Mouse (Mus musculus) brain, embryonic 14.5 days (tissue): ENCODE measurements at regions not wholly inside any gene's neighbourhood (a gene's known extent, or its start where the extent isn't known, plus 50 kb on each side); places are given as distances from the start of the nearest gene placed in this dataset.

Source experiments
- DNase-seq: peaks from one replicate; pipeline ENCODE4 v3.0.0-alpha.2; 2011; ENCODE audit warnings: low read depth
- CTCF ChIP-seq: fragments of 200-500 bp; IDR thresholded peaks from 2 replicates; pipeline ENCODE4 v1.5.1; 2012; ENCODE audit warnings: inconsistent platforms, mild to moderate bottlenecking, moderate library complexity, borderline replicate concordance; ENCODE audit not compliant: insufficient read depth, insufficient read length; ENCODE audit errors: extremely low read depth
- POLR2A ChIP-seq: fragments of 200-500 bp; IDR thresholded peaks from 2 replicates; pipeline ENCODE4 v1.6.1; 2012; ENCODE audit warnings: mild to moderate bottlenecking, inconsistent platforms, borderline replicate concordance; ENCODE audit not compliant: poor library complexity, insufficient read depth, insufficient read length, severe bottlenecking; ENCODE audit errors: extremely low read depth

DNA sequence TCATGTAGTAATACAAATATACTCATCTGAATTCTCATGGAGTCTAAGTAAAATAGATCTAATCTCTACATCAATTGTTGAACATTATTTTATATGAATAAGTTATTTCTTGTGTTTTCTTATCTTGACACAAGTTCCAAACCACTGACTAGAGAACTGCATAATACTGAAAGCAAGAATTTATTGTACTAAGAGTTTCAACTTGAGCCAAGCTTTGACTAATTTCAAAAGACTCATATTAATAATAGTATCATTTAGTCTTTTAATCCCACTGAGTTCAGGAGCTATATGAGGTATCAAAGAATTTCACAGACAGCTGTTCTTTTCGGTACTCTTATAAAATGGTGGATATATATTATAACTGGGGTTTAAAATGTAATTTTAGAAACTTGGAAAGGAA is 103.3 kb upstream of the Tbl1xr1 start:
- TF ChIP-seq CTCF (no peak), POLR2A (no peak)

DNA sequence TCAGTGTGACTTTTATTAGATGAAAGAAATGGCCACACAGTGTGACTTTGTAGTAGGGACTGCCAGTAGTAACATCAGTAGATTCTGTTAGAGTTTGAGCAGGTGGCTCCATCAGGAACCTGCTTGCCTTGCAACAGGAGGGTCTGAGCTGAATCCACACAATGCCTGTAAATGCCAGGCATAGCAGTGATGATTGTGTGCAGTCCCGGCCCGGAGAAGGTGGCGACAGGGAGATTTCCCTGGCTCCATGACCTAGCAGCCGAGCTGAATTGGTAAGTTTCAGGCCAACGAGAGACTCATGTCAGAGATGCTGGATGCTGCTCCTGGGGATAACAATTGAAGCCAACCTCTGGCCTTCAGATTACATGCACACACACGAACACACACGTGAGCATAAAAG is 102.8 kb upstream of the Tbl1xr1 start:
- no peak for DNase-seq
- TF ChIP-seq POLR2A (no peak), CTCF (no peak)

More for the DNA sequence above, 103.3 kb upstream of the Tbl1xr1 start:
- no peak for DNase-seq

DNA sequence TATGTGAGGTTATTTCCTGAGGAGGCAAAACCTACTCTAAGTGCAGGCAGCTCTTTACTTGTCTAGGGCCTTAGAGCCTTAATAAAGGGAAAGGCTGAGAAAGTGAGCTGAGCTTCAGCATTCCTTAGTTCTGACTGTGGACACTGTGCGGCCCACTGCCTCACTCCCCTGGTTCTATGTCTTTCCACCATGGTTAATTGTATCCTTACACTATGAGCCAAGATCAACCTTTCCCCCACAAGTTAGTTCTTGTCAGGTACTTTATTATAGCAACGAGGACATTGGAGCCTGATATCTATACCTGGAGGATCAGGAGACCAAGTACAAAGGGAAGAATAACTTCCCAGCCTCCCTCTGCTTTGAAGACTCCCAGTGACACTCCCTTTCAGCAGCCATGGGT is 101.7 kb upstream of the Tbl1xr1 start:
- no peak for DNase-seq
- TF ChIP-seq POLR2A (no peak), CTCF (no peak)

DNA sequence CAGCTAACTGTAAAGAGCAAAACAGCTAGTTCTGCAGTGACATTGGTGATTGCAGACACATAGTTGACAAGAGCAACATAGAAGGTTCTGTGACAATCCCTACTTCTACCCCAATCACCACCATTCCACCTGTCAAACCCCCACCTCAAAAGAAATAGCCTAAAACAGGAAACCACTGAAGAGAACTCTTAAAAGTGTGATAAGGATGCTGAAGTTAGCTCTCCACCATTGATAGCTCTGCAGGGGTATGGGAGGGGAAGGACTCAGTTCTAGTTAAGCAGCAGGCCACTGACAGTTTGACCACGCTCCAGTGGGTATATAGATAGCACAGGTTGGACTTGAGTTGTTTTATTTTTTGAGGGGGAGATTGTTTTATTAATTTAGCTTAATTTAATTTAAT is 98.7 kb upstream of the Tbl1xr1 start:
- TF ChIP-seq POLR2A (no peak), CTCF (no peak)
- DNase-seq, result no peak

DNA sequence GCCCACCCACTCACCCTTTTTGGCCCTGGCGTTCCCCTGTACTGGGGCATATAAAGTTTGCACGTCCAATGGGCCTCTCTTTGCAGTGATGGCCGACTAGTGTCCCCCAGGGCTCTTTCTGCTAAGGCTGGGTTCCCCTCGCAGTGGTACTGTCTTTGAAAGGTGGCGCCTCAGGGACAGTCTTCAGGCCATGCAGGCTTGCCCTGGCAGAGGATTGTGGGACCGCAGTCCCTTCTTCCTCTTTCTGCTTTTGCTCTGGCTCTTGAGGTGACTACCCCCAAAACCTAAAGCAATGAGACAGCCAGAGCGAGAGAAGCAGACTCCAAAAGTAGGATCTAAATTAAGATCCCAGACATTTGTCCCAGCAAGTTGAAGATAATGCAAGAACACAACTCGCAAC is 93.5 kb upstream of the Tbl1xr1 start:
- no peak for DNase-seq
- TF ChIP-seq POLR2A (no peak), CTCF (no peak)

DNA sequence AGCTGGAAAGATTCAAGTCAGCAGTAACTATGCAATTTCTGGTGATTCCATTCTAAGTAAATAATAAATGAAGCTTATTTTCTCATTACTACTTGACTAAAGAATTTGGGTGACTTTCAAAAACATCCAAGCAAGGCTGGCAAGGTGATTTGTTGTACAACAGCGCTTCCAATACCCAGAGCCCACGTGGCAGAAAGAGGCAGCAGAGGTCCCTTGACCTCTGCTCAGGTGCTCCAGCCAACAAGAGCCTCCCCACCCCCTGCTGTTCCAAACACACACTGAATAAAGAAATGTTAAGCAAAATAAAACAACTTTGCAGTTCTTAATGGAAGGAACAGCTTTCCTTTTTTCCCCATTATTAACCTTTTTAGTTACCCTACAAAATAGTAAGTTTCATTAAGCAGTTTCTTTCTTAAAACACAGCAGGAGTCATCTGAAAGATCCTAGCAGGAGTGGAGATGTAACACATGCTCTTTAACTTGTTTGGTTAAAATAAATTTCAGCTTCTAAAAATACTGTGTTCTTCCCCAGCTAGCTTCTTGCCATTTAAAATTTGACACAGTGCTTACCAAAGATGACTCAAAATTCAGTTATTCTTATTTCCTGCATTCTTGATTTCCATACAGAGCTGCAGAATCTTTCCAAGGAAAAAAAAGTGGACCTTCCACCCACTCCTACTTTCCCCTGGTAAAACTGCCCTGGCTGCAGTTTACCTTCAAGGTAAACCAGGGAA is 92.3 kb upstream of the Tbl1xr1 start:
- TF ChIP-seq POLR2A (no peak), CTCF (no peak)
- DNase-seq, result no peak

DNA sequence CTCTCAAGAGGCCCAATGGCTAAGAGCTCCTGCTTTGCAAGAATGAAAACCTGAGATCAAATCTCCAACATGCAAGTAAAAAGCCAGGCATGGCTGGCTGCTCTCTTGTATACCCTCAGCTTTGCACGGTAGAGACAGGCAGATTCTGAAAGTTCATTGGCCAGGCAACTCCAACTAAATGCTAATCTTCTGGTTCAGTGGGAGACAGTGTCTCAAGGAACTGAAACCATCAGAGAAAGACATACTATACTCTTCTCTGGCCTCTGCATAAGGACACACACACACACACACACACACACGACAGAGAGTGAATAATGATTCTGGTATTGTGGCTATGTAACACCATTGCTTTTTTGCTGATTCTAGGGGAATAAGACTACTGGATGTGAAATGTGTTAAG is 91.6 kb upstream of the Tbl1xr1 start:
- no peak for TF ChIP-seq CTCF
- TF ChIP-seq POLR2A, result no peak
- no peak for DNase-seq

DNA sequence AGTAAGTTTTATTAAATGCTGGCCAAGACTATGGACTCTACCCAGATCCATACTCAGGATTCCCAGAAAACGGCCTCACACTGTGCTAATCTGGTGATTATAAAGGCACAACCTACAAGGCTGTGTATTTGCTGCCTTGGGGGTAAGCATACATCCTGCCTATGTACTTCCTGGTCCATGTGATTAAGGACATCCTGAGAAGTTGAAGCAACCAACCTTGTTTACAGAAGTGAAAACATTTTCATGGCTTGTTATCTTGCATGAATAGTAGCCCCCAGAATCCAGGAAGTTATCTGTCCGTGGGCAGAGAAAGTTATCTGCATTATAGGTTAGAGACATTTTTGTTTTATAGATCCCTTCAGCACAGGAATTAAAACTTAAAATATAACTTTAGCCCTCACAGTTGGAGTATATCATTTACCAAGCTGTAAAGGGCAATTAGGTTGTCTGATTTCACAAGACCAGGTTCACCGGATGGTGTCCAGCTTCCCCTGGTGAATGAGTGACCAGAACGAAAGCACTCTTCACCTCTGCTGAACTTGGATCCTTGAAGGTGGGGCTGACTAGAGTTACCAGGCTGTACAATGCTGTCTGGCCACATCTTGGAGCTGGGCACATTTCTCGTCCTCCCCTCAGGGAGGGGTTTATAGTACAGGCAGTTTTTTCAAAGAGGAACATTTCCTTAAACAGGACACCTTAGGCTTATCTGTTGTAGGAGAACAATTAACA is 90.1 kb upstream of the Tbl1xr1 start:
- TF ChIP-seq CTCF (no peak), POLR2A (no peak)

DNA sequence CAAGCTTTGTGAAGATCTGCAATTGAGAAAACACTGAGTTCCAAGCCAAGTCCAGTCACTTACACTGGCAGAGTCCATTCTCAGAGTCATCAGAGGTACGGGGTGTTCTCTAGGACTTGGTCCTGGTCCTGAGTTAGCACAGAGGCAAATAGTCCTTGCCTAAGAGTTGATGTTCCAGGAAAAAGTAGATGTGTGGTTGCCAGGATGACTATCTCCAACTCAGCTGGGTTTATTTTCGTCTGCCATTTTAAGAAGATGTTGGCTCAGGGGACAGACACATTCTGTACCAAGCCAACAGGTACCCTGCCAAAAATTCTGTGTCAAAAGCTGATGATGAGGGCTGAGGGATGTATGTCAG is 89.6 kb upstream of the Tbl1xr1 start:
- TF ChIP-seq CTCF (no peak), POLR2A (no peak)
- DNase-seq, result no peak

More for the DNA sequence above, 90.1 kb upstream of the Tbl1xr1 start:
- no peak for DNase-seq

DNA sequence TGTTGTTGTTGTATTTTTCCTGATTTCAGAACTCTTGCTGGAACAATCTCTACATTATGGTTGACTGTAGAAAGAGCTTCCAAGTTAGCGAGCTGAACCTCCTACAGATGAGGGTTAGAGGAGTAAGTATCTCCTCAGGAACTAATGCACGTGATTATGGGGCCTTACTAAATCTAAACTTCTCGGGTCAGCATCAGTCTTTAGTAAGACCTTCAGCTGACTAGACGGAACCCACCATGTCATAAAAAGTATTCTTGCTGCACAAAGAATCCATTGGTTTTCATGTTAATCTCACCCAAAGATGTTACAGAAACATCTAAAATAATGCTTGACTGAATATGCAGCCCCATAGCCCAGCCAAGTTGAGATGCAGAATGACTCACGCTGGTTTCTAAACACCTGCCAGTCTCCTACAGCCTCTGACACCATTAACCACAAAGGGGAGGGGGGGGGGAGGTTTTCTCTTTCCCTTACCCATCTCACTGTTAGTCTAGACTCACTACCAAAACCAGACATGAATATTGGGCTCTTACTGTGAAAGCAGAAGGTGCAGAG is 88.9 kb upstream of the Tbl1xr1 start:
- DNase-seq, result no peak
- TF ChIP-seq CTCF (no peak), POLR2A (no peak)

DNA sequence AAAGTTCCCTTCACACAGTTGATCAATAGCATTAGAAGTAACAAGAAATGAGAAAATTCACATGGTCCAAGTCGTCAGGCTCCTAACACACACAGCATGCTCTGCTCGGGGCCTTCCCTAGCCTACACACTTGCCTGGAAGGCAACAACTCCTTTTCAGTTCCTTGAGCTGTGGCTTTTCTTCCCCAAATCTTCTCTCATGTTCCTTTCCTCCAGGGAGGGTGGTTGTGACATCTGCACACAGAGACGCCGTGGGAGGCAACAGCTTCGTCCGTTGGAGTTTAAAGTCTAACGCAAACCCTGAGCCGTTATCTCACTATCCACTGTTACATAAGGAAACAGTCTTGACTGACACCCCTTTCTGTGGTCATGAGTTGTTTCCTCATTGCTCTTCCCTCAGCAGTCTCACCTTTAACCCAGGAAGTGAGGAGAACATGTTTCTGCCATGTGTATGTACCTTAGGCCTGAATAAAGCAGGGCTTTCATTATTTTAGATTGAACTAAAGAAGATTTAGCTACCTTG is 88.4 kb upstream of the Tbl1xr1 start:
- TF ChIP-seq CTCF (no peak), POLR2A (no peak)
- no peak for DNase-seq
